Mouse (Mus musculus) right cerebral cortex, adult 18-20 months (tissue): ENCODE measurements at regions not wholly inside any gene's neighbourhood (a gene's known extent, or its start where the extent isn't known, plus 50 kb on each side); places are given as distances from the start of the nearest gene placed in this dataset.

Source experiments
- DNase-seq: peaks from one replicate; pipeline ENCODE4 v3.0.0; 2022; ENCODE audit warnings: mixed read lengths

GRCm38 (mm10) chr8:7011881-7012280 is 1649.2 kb downstream of the Efnb2 start:
- peak; percentile 73 for DNase-seq

- no peak for DNase-seq
Measured at GRCm38 (mm10) chr8:6991516-6991915, 1669.5 kb downstream of the Efnb2 start.

GRCm38 (mm10) chr8:6989359-6990095 is 1671.5 kb downstream of the Efnb2 start:
- no peak for DNase-seq

- DNase-seq: no peak
Measured at GRCm38 (mm10) chr8:6973961-6974360, 1687.1 kb downstream of the Efnb2 start.

GRCm38 (mm10) chr8:6963006-6963799 is 1697.8 kb downstream of the Efnb2 start:
- no peak for DNase-seq

GRCm38 (mm10) chr8:6958086-6958485 is 1703.0 kb downstream of the Efnb2 start:
- no peak for DNase-seq

- no peak for DNase-seq
Measured at GRCm38 (mm10) chr8:6954251-6954650, 1706.8 kb downstream of the Efnb2 start.

GRCm38 (mm10) chr8:6922467-6922866 is 1738.6 kb downstream of the Efnb2 start:
- DNase-seq: no peak

- no peak for DNase-seq
Measured at GRCm38 (mm10) chr8:6907682-6908081, 1753.4 kb downstream of the Efnb2 start.

- no peak for DNase-seq
Measured at GRCm38 (mm10) chr8:6891456-6891855, 1769.6 kb downstream of the Efnb2 start.

- no peak for DNase-seq
Measured at GRCm38 (mm10) chr8:6886779-6887402, 1774.2 kb downstream of the Efnb2 start.

- no peak for DNase-seq
Measured at GRCm38 (mm10) chr8:6884828-6885227, 1776.2 kb downstream of the Efnb2 start.

- no peak for DNase-seq
Measured at GRCm38 (mm10) chr8:6882626-6883025, 1777.5 kb upstream of the Slc10a2 start.
